Mouse (Mus musculus): ENCODE data around the gene Hspb6. TPM values are rescaled to one million over a fixed set of nuclear protein-coding genes. Genes with fewer than 3 reads are reported as not detected.

Gene Hspb6
- polyA plus RNA-seq, 1 experiment, result 19.0 TPM

GRCm38 (mm10) chr7:30564970-30565571 is 13.1 kb downstream of the Hspb6 start, which contains the start of gene Igflr1:
Gene Igflr1, plus strand, starts transcription at chr7:30565427.
- no peak for TF ChIP-seq CTCF (IDR thresholded peaks at IDR 0.05; ENCODE audit: control insufficient read depth, insufficient read depth, low read length)
- no peak for TF ChIP-seq POLR2A (IDR thresholded peaks at IDR 0.05; ENCODE audit: borderline replicate concordance, control insufficient read depth, low read depth, low read length)
- H3K4me1 ChIP-seq (ENCODE audit: control insufficient read depth, insufficient read depth, low read length), result peaks cover 2% of the 10 kb centered on the region; the same call in 1 of the 2 replicates
- peak within 1 kb of the TSS; percentile 90 for H3K4me3 ChIP-seq (replicated peaks; ENCODE audit: control insufficient read depth, low read depth, low read length)
- H3K27ac ChIP-seq (ENCODE audit: control insufficient read depth, insufficient read depth, low read depth, low read length, poor library complexity), result no peak within 1 kb of the TSS
- 90% methylated on average over 12 of the region's 12 CpGs for WGBS

DNA sequence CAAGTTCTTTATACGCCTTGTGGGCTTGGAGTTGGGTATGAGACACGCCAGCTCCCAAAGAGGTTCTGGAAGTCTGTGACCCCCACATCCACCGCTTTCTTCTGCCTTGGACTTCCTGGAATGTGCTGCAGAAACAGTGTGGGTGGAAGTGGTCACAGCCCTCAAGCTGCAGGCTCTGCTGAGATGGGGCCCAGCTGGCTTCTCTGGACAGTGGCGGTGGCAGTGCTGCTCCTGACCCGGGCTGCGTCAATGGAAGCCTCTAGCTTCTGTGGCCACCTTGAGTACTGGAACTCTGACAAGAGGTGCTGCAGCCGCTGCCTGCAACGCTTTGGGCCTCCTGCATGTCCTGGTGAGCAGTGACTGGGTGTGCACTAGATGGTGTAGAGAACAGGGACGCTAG is 14.1 kb downstream of the Hspb6 start:
- TF ChIP-seq POLR2A (IDR thresholded peaks at IDR 0.05; ENCODE audit: borderline replicate concordance, control insufficient read depth, low read depth, low read length), result no peak
- TF ChIP-seq CTCF (IDR thresholded peaks at IDR 0.05; ENCODE audit: control insufficient read depth, insufficient read depth, low read length), result no peak
- WGBS, result 91% methylated on average over 9 of the region's 9 CpGs
- Histone ChIP-seq H3K27ac (ENCODE audit: control insufficient read depth, insufficient read depth, low read depth, low read length, poor library complexity) (no peak overlapping the region), H3K4me3 (replicated peaks; ENCODE audit: control insufficient read depth, low read depth, low read length) (no peak overlapping the region), H3K4me1 (ENCODE audit: control insufficient read depth, insufficient read depth, low read length) (peaks cover 2% of the 10 kb centered on the region; the same call in 1 of the 2 replicates)

GRCm38 (mm10) chr7:30567555-30567954 is 15.6 kb downstream of the Hspb6 start:
- TF ChIP-seq CTCF (IDR thresholded peaks at IDR 0.05; ENCODE audit: control insufficient read depth, insufficient read depth, low read length), result no peak
- TF ChIP-seq POLR2A (IDR thresholded peaks at IDR 0.05; ENCODE audit: borderline replicate concordance, control insufficient read depth, low read depth, low read length), result no peak
- H3K27ac ChIP-seq (ENCODE audit: control insufficient read depth, insufficient read depth, low read depth, low read length, poor library complexity), result no peak overlapping the region
- peaks cover 2% of the 10 kb centered on the region; the same call in 1 of the 2 replicates for H3K4me1 ChIP-seq (ENCODE audit: control insufficient read depth, insufficient read depth, low read length)
- no peak overlapping the region for H3K4me3 ChIP-seq (replicated peaks; ENCODE audit: control insufficient read depth, low read depth, low read length)
- 91% methylated on average over 11 of the region's 11 CpGs for WGBS

- Histone ChIP-seq H3K4me3 (replicated peaks; ENCODE audit: control insufficient read depth, low read depth, low read length) (no peak overlapping the region), H3K4me1 (ENCODE audit: control insufficient read depth, insufficient read depth, low read length) (no peaks in the 10 kb centered on the region; the same call in 1 of the 2 replicates), H3K27ac (ENCODE audit: control insufficient read depth, insufficient read depth, low read depth, low read length, poor library complexity) (peak overlapping the region; percentile 61)
- WGBS, result 60% methylated on average over 5 of the region's 5 CpGs
- TF ChIP-seq POLR2A (IDR thresholded peaks at IDR 0.05; ENCODE audit: borderline replicate concordance, control insufficient read depth, low read depth, low read length) (no peak), CTCF (IDR thresholded peaks at IDR 0.05; ENCODE audit: control insufficient read depth, insufficient read depth, low read length) (no peak)
These were observed 20.4 kb downstream of the Hspb6 start for GRCm38 (mm10) chr7:30572389-30572788.

- H3K4me1 ChIP-seq (ENCODE audit: control insufficient read depth, insufficient read depth, low read length), result no peaks in the 10 kb centered on the region; the same call in 1 of the 2 replicates
- H3K27ac ChIP-seq (ENCODE audit: control insufficient read depth, insufficient read depth, low read depth, low read length, poor library complexity), result peak overlapping the region; percentile 61
- H3K4me3 ChIP-seq (replicated peaks; ENCODE audit: control insufficient read depth, low read depth, low read length), result no peak overlapping the region
- TF ChIP-seq POLR2A (IDR thresholded peaks at IDR 0.05; ENCODE audit: borderline replicate concordance, control insufficient read depth, low read depth, low read length) (no peak), CTCF (IDR thresholded peaks at IDR 0.05; ENCODE audit: control insufficient read depth, insufficient read depth, low read length) (no peak)
- 62% methylated on average over 2 of the region's 2 CpGs for WGBS
These were observed 21.0 kb downstream of the Hspb6 start for GRCm38 (mm10) chr7:30572969-30573368.

GRCm38 (mm10) chr7:30579950-30580349 is 28.0 kb downstream of the Hspb6 start:
- Histone ChIP-seq H3K4me1 (ENCODE audit: control insufficient read depth, insufficient read depth, low read length) (no peaks in the 10 kb centered on the region), H3K4me3 (replicated peaks; ENCODE audit: control insufficient read depth, low read depth, low read length) (no peak overlapping the region), H3K27ac (ENCODE audit: control insufficient read depth, insufficient read depth, low read depth, low read length, poor library complexity) (no peak overlapping the region)
- 92% methylated on average over 8 of the region's 8 CpGs for WGBS
- TF ChIP-seq POLR2A (IDR thresholded peaks at IDR 0.05; ENCODE audit: borderline replicate concordance, control insufficient read depth, low read depth, low read length) (no peak), CTCF (IDR thresholded peaks at IDR 0.05; ENCODE audit: control insufficient read depth, insufficient read depth, low read length) (no peak)

- 96% methylated on average over 16 of the region's 16 CpGs for WGBS
These were observed 29.6 kb downstream of the Hspb6 start for GRCm38 (mm10) chr7:30581547-30581946.

GRCm38 (mm10) chr7:30584339-30584738 is 32.4 kb downstream of the Hspb6 start:
- WGBS, result 95% methylated on average over 10 of the region's 10 CpGs
- Histone ChIP-seq H3K4me3 (replicated peaks; ENCODE audit: control insufficient read depth, low read depth, low read length) (no peak overlapping the region), H3K27ac (ENCODE audit: control insufficient read depth, insufficient read depth, low read depth, low read length, poor library complexity) (no peak overlapping the region), H3K4me1 (ENCODE audit: control insufficient read depth, insufficient read depth, low read length) (no peaks in the 10 kb centered on the region)
- TF ChIP-seq CTCF (IDR thresholded peaks at IDR 0.05; ENCODE audit: control insufficient read depth, insufficient read depth, low read length) (no peak), POLR2A (IDR thresholded peaks at IDR 0.05; ENCODE audit: borderline replicate concordance, control insufficient read depth, low read depth, low read length) (no peak)

More at GRCm38 (mm10) chr7:30581547-30581946, 29.6 kb downstream of the Hspb6 start:
- no peak overlapping the region for H3K27ac ChIP-seq (ENCODE audit: control insufficient read depth, insufficient read depth, low read depth, low read length, poor library complexity)
- no peaks in the 10 kb centered on the region for H3K4me1 ChIP-seq (ENCODE audit: control insufficient read depth, insufficient read depth, low read length)
- TF ChIP-seq POLR2A (IDR thresholded peaks at IDR 0.05; ENCODE audit: borderline replicate concordance, control insufficient read depth, low read depth, low read length) (no peak), CTCF (IDR thresholded peaks at IDR 0.05; ENCODE audit: control insufficient read depth, insufficient read depth, low read length) (no peak)
- no peak overlapping the region for H3K4me3 ChIP-seq (replicated peaks; ENCODE audit: control insufficient read depth, low read depth, low read length)
